Mouse (Mus musculus) T-helper 2 cell (primary cell): ENCODE measurements around the gene Inafm1.
"Not testable (repeated sequence)": the region's sequence is repeated elsewhere in the genome, so short reads cannot be mapped to it uniquely, and the experiment has no call there.

Experiments
- in situ Hi-C: fragments of 300-600 bp; cut with MboI, MseI; formaldehyde crosslinking; loops from one replicate; pipeline ENCODE4 v1.15.1; 2025; ENCODE audit warnings: high pct_unique_total_duplicates

Inafm1 gene

DNA sequence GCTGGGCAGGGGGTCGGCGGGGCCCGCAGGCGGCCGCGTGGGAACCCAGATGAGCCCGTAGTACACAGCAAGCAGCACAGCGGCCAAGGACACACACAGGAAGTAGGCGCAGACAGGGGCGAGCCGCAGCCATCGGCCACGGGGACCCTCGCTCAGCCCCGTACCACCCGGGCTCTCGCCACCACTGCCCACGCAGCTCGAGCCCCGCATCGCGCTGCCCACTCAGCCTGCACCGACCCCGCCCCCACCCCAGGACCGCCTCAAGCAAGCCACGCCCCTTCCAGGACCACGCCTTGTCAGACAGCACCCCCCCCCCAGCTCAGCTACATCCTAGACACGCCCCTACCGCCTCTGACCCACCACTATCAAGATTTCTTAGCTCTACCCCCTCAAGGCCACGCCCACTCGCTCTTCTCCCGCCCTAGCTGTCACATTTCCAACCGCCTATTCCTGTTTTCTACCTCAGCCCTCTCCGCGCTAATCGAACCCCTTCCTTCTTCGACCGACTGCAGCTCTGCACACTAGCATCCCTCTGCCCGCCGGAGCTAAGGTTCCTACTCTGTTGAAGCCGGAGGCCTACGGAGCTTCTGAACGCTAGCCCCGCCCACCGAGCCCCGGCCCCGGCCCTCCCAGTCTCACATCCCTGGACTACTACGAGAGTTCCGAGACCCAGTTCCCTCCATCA is at the start of gene Inafm1:
Gene Inafm1, minus strand, starts transcription at position 537 of the 685 bp plus-strand sequence.
- in situ Hi-C loops, result loop anchor here (5.0 kb wide), 1 partner anchor 66 kb away; no protein-coding TSS in a partner anchor

DNA sequence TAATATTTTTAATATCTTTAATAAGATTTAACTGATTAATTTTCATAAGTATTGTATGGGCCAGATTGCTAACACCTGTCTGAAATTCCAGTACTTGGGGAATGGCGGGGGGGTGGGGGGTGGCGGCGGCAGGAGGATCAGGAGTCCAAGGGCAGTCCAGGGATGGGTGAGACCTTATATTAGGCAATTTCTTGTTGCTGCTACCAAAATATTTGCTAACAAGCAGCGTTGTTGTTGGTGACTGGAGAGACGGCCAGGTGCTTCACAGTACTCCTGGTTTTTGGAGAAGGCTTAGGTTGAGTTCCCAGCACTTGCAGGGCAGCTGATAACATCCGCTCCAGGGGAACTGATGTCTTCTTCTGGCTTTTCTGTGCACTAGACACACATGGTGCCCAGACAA is 47.1 kb upstream of the Inafm1 start:
- in situ Hi-C loops, result no loop called here

DNA sequence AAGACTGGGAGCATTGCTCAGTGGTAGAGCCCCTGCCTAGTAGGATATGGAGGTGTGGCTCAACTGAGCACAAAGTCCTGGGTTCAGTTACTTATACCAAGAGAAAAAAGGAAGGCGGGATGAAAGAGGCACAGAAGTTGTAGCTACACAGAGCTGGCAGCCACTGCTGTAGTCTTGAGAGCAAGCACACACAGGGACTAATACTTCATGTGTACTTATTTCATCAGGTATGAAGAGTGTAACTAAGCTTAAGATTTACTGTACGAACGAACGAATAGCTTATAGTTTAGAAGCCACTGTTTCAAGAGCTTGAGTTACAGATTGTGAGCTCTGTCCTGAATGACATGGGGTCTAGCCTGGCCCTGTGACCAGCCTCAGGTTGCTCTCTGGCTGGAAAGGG is 45.8 kb upstream of the Inafm1 start:
- in situ Hi-C loops, result no loop called here

DNA sequence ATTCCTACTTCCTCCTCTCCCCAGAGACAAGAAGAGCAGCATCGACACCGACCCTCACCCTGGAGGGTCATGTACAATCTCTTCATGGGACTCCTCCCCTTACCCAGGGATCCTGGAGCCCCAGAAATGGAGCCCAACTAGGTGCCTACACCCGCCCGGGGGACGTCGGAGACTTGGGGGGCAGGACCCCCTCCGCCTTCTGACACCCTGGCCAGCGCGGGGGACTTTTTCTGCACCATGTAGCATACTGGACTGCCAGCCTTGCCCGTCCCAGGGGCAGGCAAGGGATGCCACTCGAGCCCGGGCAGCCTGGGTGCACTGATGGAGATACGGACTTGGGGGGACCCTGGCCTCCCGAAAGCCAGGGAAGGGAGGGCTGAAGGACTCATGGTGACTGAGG is 43.7 kb upstream of the Inafm1 start:
- in situ Hi-C loops, result no loop called here

DNA sequence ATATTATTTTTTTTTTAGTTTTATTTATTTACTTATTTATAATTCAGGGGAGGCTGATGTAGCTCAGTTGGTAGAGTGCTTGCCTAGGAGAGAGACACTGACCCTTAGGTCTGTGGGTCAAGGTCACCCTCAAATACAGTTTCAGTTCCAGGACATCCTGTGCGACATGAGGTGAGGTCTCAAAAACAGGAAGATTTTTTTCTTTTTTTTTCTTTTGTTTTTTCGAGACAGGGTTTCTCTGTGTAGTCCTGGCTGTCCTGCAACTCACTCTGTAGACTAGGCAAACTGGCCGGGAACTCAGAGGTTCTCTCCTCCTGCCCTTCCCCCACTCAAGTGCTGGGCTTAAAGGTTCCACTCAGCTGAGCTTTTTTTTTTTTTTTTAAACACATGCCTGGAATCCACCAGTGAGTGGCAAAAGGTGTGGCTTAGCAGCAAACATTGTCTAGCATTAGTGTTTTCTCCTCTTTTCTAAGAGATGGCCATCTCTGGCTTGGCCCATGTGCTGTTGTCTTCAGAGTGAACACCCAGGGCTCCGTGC is 41.9 kb upstream of the Inafm1 start:
- in situ Hi-C loops, result no loop called here

DNA sequence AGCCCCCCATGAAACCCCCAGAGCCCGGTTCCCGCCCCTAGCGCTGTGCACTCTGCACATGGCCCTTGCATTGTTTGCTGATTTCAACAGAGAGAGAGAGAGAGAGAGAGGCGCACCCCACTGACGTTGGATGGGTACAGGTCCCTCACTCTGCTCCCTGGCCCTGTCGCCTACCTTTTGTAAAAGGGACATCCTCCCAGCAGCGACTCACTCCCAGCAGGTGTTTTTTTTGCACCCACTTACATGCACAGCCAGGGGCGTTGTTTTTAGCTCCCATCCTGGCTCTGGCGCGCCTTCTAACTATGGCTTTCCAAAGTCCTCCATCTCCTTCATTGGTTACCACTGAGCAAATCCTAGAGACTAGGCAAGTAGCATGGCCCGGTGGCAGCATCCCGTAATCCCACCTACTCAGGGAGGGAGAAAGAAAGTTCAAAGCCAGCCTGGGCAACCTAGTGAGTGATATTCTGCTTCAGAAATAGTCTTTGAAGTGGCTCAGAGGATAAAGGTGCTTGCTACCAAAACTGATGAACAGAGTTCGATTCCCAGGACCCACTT is 40.9 kb upstream of the Inafm1 start:
- in situ Hi-C loops, result no loop called here

DNA sequence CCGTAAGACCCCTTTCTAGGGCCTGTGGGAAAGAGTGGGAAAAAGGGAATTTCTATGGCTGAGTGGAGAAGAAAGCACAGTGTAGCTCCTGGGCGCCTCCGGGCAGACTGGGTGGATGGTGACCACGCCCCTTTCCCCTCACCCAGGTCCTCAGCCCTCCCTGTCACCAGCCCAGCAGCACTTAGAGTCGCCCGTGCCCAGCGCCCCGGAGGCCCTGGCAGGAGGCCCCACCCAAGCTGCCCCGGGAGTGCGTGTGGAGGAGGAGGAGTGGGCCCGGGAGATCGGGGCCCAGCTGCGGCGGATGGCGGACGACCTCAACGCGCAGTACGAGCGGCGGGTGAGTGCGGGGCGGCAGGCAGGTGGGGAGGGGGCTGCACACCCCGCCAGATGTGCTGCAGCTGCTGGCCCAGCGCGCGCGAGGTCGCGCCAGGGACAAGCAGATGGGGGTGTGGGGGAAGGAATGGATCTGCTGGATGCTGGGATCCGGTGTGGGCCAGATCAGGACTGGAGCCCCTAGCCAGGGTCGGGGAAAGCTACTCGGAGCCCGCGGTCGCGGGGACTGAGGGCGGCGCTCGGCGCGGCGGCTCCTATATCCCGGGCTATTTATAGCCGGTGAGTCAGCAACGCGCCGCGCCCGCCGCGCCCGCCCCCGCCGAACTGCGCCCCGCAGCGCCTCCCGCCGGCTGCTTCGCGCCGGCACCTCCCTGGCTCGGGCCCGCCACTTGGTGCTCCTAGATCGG is 40.2 kb upstream of the Inafm1 start:
- in situ Hi-C loops, result no loop called here

DNA sequence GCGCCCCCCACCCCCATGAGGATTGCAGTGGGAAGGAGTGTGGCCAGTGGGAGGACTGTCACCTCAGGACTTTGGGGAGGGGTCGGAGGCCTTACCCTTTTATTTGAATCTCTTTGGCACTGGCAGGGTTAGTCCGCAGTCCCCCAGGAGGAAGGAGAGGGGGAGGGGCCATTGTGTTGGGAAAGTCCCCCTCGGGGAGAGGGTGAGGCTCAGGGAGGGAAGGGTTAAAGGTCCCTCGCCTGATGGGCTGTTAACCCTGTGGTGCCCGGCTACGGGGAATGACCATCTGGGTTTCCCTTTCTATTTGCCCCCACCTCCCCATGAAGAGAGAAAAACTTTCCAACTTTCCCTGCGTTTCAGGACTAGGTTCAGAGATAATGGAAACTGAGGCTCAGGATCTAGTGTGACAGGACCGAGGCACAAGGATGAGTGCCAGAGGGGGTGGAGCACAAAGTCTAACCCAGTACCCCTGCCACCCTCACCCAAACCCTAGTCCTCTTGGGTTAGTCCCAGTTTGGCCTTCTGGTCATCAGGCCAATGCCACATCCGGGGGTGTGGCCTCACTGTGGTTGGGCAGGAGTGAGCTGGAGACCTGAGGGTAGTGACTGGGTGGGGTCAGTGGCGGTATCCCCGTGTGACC is 39.4 kb upstream of the Inafm1 start:
- in situ Hi-C loops, result no loop called here

DNA sequence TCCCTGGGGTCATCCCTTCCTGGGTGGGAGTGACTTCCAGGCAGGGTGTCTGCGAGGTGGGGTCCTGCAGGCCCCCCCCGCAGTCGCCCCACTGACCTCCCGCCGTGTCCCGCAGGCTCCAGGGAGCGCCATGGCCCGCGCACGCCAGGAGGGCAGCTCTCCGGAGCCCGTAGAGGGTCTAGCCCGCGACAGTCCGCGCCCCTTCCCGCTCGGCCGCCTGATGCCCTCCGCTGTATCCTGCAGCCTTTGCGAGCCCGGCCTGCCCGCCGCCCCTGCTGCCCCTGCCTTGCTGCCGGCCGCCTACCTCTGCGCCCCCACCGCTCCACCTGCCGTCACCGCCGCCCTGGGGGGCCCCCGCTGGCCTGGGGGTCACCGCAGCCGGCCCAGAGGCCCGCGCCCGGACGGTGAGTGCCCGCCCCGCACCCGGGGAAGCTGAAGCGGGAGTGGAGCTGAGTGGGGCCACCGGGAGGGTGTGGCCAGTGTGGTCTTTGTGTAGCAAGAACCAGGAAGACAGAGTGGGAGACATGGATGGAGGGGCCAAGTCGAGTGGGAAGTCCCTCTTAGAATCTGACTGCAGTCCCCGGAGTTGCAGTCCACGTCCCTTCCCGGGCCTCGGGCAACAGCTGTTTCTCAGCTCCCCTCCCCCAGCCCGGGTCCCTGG is 38.7 kb upstream of the Inafm1 start:
- in situ Hi-C loops, result no loop called here

DNA sequence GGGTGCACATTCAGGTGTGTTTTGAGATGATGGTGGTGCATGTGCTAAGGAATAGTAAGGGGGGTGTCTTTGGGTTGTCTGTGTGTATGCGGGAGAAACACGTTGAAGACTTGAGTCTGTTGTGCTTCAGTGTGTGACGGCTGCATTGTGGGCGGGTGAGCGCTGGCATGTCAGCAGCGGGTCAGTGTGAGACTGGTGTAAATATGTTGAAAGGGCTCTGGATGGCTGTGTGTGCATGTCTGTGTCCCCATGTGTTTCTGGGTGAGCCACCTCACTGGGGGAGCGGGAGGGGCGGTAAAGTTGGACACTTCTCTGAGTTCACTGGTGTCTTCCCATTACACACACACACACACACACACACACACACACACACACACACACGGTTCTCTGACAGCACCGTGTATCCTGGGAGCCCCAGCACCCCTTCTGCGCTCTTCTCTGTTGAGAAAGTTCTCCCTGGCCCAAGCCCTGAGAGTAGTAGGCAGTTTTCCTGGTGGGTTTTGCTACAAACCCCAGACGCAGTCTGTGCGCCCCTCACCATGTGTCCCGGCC is 38.1 kb upstream of the Inafm1 start:
- in situ Hi-C loops, result no loop called here

DNA sequence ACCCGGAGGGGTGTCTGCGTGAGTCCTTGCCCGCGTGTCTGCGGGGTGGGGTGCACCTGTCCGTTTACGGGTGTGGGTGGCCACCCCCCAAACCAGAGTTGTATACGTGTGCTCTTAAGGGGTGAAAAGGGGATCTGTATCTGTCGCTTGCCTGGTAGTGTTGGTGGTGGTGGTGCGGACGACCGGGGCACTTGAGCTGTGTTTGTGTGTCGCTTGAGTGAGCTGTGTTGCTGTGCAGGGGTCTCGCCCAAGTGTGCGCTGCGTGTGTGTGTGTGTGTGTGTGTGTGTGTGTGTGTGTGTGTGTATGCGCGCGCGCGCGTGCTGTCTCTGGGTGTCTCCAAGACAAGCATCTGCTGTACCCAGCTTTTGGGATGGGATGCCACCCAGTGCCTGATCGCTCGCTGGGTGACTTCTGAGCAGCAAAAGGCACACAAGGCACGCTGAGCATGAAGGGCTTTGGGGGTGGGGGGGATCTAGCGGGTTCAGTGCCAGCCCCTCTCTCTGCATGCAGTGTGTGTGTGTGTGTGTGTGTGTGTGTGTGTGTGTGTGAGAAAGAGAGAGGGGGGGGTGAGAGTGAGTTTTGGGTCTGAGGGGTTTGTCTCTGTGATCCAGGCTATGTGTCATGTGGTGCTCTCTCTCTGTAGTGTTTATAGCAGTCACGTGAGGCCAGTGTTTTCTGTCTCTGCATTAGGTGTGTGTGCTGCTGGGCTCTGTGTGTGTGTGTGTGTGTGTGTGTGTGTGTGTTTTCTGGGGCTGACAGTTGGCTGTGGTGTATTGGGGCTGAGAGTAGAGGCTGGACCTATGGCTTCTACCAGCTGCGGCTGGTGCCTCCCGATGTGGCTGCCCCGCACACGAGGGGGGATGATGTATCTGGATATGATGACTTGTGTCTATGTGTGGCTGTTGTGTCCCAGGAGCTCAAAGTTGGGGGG is 37.4 kb upstream of the Inafm1 start:
- in situ Hi-C loops, result no loop called here

DNA sequence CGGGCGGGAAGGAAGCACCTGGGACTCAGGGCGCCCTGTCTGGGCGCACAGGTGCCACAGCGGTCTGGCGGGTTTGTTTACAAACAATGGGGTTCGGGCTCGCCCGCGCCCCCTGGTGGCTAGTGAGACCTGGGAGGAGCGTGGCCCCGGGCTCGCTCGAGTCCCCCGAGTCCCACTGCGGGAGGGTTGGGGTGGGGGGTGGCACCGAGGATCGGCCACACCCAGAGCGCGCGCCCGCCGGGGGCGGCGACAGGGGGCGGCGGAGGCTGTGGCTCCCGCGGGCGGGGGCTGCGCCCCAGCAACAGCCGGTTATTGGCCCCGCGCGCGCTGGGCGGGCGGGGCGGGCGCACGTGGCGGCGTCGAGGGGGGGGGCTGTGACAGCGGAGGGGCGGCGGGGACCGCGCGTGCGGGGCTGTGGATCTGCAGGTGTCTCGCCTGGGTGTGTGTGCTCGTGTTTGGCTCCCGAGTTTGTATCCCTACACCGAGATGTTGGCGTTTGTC is 36.7 kb upstream of the Inafm1 start:
- in situ Hi-C loops, result no loop called here

DNA sequence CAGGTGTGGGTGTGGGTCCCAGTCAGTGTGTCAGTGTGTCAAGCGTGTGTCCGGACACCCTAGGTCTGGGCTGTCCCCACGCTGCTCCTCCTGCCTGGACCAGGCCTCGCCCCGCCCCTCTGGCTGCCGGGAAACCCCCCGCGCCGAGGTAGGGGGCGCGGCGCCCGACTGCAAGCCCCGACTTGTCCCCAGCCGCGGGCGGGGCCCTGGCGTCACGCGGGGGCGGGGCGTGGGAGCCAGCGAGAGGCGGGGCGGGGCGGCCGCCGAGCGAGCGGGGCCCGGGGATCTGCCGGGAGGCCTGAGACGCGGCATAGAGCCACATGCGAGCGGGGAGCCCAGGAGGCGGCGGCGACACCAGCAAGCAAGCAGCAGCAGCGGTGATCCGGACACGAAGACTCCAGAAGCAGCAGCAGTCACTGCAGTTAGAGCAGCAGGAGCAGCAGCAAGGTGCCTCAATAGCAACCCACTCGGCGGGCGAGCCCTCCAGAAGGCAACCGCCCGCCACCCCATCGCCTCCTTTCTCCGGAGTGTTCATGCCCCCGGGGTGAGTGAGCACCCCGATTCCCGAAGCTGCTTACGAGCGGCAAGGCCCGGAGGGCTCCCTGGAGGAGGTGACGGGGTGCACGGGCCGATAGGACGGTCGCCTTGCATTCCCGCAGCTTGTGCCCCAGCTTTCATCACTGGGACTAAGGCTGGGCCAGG is 36.1 kb upstream of the Inafm1 start:
- in situ Hi-C loops, result no loop called here

DNA sequence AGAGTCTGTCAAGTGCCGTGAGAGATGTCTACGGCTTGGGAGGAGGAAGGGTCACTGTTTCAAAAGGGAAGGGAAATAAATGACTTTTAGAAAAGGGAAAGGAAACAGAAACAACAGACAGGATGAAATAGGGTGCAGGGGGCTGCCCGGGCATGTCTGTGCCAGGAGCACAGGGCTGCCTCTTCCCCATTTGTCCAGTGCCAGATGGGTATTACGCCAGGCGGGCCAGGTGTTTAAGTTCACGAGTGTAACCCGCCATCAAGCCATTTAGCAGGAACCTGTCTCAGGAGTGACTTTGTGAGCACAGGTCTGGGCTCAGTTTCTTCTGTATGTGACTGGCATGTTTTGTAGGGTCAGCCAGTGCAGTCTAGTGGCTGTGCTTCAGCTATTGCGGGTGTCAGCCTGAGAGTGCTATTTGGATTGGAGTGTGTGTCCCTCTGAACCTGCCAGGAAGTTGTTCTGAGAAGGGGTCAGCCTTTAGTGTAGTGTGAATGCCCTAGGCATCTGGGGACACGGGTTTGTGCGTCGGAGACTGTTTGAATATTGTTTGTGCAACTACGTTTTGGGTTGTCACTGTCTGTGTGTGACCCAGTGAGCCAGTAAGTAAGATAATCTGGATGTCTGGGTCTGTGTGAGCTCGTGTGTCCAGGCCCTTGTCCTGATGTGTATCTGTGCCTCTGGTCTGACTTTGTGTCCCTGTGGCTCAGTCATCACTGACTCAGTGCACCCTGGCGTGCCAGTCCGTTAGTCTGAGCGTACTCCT is 35.3 kb upstream of the Inafm1 start:
- in situ Hi-C loops, result no loop called here

DNA sequence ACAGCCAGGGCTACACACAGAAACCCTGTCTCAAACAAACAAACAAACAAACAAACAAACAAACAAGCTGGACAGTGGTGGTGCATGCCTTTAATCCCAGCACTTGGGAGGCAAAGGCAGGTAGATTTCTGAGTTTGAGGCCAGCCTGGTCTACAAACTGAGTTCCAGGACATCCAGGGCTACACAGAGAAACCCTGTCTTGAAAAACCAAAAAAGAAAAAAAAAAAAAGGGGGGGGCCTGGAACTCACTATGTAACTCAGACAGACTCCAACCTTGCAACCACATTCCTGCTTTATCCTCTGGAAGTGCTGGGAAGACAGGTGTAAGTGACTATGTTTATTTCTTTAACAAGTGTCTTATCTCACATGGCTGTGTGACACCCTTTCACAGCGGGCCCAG is 34.7 kb upstream of the Inafm1 start, which contains the start of gene Bbc3:
Gene Bbc3, plus strand, starts transcription at position 301 of the 400 bp plus-strand sequence.
- in situ Hi-C loops, result not testable (repeated sequence)

DNA sequence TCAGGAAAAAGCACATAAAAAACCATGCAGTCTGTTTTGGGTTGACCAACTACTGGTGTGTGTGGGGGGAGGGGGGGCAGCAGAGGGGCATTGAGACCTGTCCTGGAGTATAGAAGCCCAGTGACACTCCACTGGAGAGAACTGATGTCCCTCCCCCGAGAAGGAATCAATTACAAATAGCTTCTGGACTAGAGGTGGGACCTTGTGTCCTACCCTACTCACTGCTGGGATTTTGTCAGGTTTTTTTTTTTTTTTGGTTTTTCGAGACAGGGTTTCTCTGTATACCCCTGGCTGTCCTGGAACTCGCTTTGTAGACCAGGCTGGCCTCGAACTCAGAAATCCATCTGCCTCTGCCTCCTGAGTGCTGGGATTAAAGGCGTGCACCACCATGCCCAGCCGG is 33.7 kb upstream of the Inafm1 start:
- in situ Hi-C loops, result not testable (repeated sequence)

DNA sequence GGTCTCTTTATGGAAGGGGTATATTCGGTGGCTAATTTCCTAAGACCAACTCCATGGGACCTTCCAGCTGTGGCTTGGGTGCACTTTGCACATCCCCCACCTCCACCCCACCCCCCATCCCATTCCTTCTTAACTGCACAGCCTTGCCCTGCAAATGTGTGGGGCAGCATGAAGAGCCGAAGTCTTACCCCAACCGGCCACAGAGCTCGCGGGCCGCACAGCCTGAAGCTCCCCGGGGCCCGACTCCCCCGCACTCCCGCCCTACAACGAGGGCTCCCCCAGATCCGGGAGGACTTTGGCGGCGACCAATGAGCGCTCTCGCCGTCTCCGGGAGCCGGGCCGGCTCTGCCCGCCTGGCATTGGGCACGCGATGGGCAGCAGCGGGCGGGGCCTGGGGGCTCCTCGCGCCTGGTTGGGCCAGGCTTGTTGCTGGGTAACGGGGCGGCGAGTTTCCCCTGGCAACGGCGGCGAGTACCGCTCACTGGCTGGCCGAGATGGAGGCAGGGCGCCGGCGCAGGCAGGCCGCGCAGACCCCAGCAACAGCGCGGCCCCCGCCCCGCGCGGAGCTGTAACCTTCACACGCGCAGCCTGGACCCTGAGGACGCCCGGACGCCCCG is 26.1 kb upstream of the Inafm1 start:
- in situ Hi-C loops, result no loop called here

DNA sequence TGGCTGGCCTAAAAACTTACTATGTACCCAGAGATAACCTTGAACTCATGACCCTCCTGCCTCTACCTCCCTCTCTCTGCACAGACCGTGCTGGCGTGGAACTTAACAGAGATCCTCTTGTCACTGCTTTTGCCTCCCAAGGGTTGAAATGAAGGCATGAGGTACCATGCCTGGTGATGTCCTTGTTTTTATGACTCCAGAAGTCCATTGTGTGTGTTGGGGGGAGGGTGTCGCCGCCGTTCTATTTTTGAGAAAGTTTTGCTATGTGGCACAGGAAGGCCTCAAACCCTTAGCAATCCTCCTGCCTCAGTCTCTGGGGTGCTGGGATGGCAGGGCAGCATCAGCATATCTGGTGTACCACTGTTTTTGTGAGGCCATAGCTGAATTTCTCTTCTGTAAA is 25.5 kb upstream of the Inafm1 start:
- in situ Hi-C loops, result no loop called here
